Mouse (Mus musculus): ENCODE data around the gene Msh5. TPM values are rescaled to one million over a fixed set of nuclear protein-coding genes. Genes with fewer than 3 reads are reported as not detected.

Msh5 gene
- total and polyA plus RNA-seq, 3 experiments: 26.3 to 29.0 TPM; not detected in 1

- H3K4me3 ChIP-seq (ENCODE audit: control insufficient read depth in 1 of 2, insufficient read depth in 1 of 2, low read depth in 2 of 2, low read length in 2 of 2): no peak overlapping the region
- H3K27ac ChIP-seq (ENCODE audit: control insufficient read depth, low read depth, low read length): no peak overlapping the region
- H3K27me3 ChIP-seq (ENCODE audit: control insufficient read depth in 1 of 2, insufficient read depth in 2 of 2, low read length in 2 of 2): no peaks in the 10 kb centered on the region
- peaks cover 0 to 12% of the 10 kb centered on the region in 2 experiments; a peak in 3 of 4 replicates for H3K4me1 ChIP-seq (ENCODE audit: control insufficient read depth in 1 of 2, insufficient read depth in 2 of 2, low read length in 2 of 2)
- no peak for TF ChIP-seq ZNF384 (IDR thresholded peaks at IDR 0.05; ENCODE audit: low read depth, low read length)
- no peak for TF ChIP-seq SIN3A (IDR thresholded peaks at IDR 0.05; ENCODE audit: low read length)
- TF ChIP-seq JUND (IDR thresholded peaks at IDR 0.05; ENCODE audit: low read depth, low read length): no peak
- TF ChIP-seq USF2 (IDR thresholded peaks at IDR 0.05; ENCODE audit: borderline replicate concordance in 1 of 2, insufficient read depth in 1 of 2, low read depth in 1 of 2, low read length in 2 of 2): no peak
- no peak for TF ChIP-seq GATA1 (IDR thresholded peaks at IDR 0.05; ENCODE audit: low read depth, low read length)
- TF ChIP-seq ZC3H11A (IDR thresholded peaks at IDR 0.05; ENCODE audit: low read depth, low read length): no peak
- TF ChIP-seq TBP (IDR thresholded peaks at IDR 0.05; ENCODE audit: low read depth, low read length): no peak
- TF ChIP-seq BHLHE40 (IDR thresholded peaks at IDR 0.05; ENCODE audit: borderline replicate concordance, low read depth, low read length): no peak
- no peak for TF ChIP-seq HCFC1 (IDR thresholded peaks at IDR 0.05; ENCODE audit: low read depth, low read length)
- TF ChIP-seq RCOR1 (IDR thresholded peaks at IDR 0.05; ENCODE audit: low read depth, low read length): no peak
- no peak for TF ChIP-seq MYB (IDR thresholded peaks at IDR 0.05; ENCODE audit: low read depth, low read length)
- no peak for TF ChIP-seq MAZ (IDR thresholded peaks at IDR 0.05; ENCODE audit: low read depth, low read length)
- no peak for TF ChIP-seq SMC3 (IDR thresholded peaks at IDR 0.05; ENCODE audit: low read depth, low read length)
- no peak overlapping the region for H3K9ac ChIP-seq (ENCODE audit: control insufficient read depth, low read depth, low read length, poor library complexity, severe bottlenecking)
- H3K9me3 ChIP-seq (replicated peaks; ENCODE audit: insufficient read depth, low read length): no peaks in the 10 kb centered on the region
- H3K79me2 ChIP-seq (ENCODE audit: control insufficient read depth, insufficient read depth, low read length, poor library complexity): peaks cover 1% of the 10 kb centered on the region; the same call in 1 of the 2 replicates
- DNase-seq (ENCODE audit: low read depth, low spot score): no peak
- H3K36me3 ChIP-seq (ENCODE audit: control insufficient read depth in 1 of 2, insufficient read depth in 2 of 2, low read length in 2 of 2): peaks cover 6 to 9% of the 10 kb centered on the region in 2 experiments
Observed at GRCm38 (mm10) chr17:35013221-35013620, 33.3 kb downstream of the Msh5 start.

DNA sequence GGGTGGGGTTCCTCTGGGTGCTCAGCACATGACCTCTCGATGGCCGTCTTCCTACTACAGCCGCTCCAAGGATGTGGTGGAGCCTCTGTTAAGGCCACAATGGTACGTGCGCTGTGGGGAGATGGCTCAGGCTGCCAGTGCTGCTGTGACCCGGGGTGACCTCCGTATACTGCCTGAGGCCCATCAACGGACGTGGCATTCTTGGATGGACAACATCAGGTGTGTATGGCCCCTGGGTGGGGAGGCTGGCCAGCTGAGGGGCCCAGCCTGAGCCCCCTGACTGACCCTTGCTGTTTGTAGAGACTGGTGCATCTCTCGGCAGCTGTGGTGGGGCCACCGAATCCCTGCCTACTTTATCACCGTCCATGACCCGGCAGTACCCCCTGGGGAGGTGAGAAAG, 34.1 kb downstream of the Msh5 start:
- no peak overlapping the region for H3K9ac ChIP-seq (ENCODE audit: control insufficient read depth, low read depth, low read length, poor library complexity, severe bottlenecking)
- H3K4me3 ChIP-seq (ENCODE audit: control insufficient read depth in 1 of 2, insufficient read depth in 1 of 2, low read depth in 2 of 2, low read length in 2 of 2): no peak overlapping the region
- no peak for TF ChIP-seq TAL1 (IDR thresholded peaks at IDR 0.05; ENCODE audit: low read length)
- no peak for TF ChIP-seq POLR2AphosphoS2 (IDR thresholded peaks at IDR 0.05; ENCODE audit: low read length)
- no peak for TF ChIP-seq POLR2AphosphoS5 (IDR thresholded peaks at IDR 0.05; ENCODE audit: borderline replicate concordance, low read depth, low read length)
- no peak for TF ChIP-seq SMC3 (IDR thresholded peaks at IDR 0.05; ENCODE audit: low read depth, low read length)
- TF ChIP-seq USF2 (IDR thresholded peaks at IDR 0.05; ENCODE audit: borderline replicate concordance in 1 of 2, insufficient read depth in 1 of 2, low read depth in 1 of 2, low read length in 2 of 2): no peak
- TF ChIP-seq GABPA (IDR thresholded peaks at IDR 0.05; ENCODE audit: low read depth, low read length): no peak
- TF ChIP-seq GATA1 (IDR thresholded peaks at IDR 0.05; ENCODE audit: low read depth, low read length): no peak
- TF ChIP-seq USF1 (IDR thresholded peaks at IDR 0.05; ENCODE audit: low read depth, low read length): no peak
- TF ChIP-seq POLR2A (IDR thresholded peaks at IDR 0.05; ENCODE audit: control insufficient read depth in 1 of 2, insufficient read depth in 1 of 2, low read depth in 1 of 2, low read length in 2 of 2, poor library complexity in 1 of 2): no peak
- TF ChIP-seq MAFK (IDR thresholded peaks at IDR 0.05; ENCODE audit: borderline replicate concordance, low read depth, low read length): no peak
- TF ChIP-seq MYC (IDR thresholded peaks at IDR 0.05; ENCODE audit: low read depth, low read length): no peak
- TF ChIP-seq ZMIZ1 (IDR thresholded peaks at IDR 0.05; ENCODE audit: low read depth, low read length): no peak
- no peak for TF ChIP-seq MXI1 (IDR thresholded peaks at IDR 0.05; ENCODE audit: low read depth, low read length)
- TF ChIP-seq EP300 (IDR thresholded peaks at IDR 0.05; ENCODE audit: low read depth in 1 of 2, low read length in 2 of 2): no peak
- TF ChIP-seq CHD2 (IDR thresholded peaks at IDR 0.05; ENCODE audit: low read length): no peak
- no peak for DNase-seq (ENCODE audit: low read depth, low spot score)
- peaks cover 6 to 9% of the 10 kb centered on the region in 2 experiments for H3K36me3 ChIP-seq (ENCODE audit: control insufficient read depth in 1 of 2, insufficient read depth in 2 of 2, low read length in 2 of 2)
- peaks cover 4% of the 10 kb centered on the region; the same call in 1 of the 2 replicates for H3K79me2 ChIP-seq (ENCODE audit: control insufficient read depth, insufficient read depth, low read length, poor library complexity)
- H3K27me3 ChIP-seq (ENCODE audit: control insufficient read depth in 1 of 2, insufficient read depth in 2 of 2, low read length in 2 of 2): no peaks in the 10 kb centered on the region
- no peaks in the 10 kb centered on the region for H3K9me3 ChIP-seq (replicated peaks; ENCODE audit: insufficient read depth, low read length)
- H3K4me1 ChIP-seq (ENCODE audit: control insufficient read depth in 1 of 2, insufficient read depth in 2 of 2, low read length in 2 of 2): peaks cover 0 to 15% of the 10 kb centered on the region in 2 experiments; a peak in 3 of 4 replicates
- H3K27ac ChIP-seq (ENCODE audit: control insufficient read depth, low read depth, low read length): no peak overlapping the region

Data from MEL (cell line).